Mouse (Mus musculus) hindbrain, embryonic 14.5 days (tissue): Measurements from ENCODE around the gene Cbfa2t2. TPM values are rescaled to one million over a fixed set of nuclear protein-coding genes. Genes with fewer than 3 reads are reported as not detected.

Experiments used
- ATAC-seq: fragments of 200-750 bp; cut with Nextera tagmentation; 2 replicates; pipeline ENCODE4 v1.8.0; 2017; ENCODE audit warnings: moderate number of reproducible peaks, mild to moderate bottlenecking, moderate TSS enrichment, moderate library complexity; ENCODE audit not compliant: low FRiP score
- DNase-seq: peaks from one replicate; pipeline ENCODE4 v3.0.0-alpha.2; 2015; ENCODE audit warnings: low spot score
- H3K27ac ChIP-seq: fragments of 300-500 bp; sonication (generic); 2 replicates; pipeline ENCODE4 v1.5.1; 2014; ENCODE audit warnings: mild to moderate bottlenecking, moderate library complexity
- H3K27me3 ChIP-seq: fragments of 300-500 bp; sonication (generic); 2 replicates; pipeline ENCODE4 v1.6.1; 2014; ENCODE audit warnings: mild to moderate bottlenecking, low read length, mixed read lengths; ENCODE audit not compliant: control insufficient read depth, insufficient read depth
- H3K36me3 ChIP-seq: fragments of 300-500 bp; sonication (generic); replicated peaks from 2 replicates; pipeline ENCODE4 v1.6.1; 2014; ENCODE audit not compliant: control insufficient read depth, insufficient read depth
- H3K4me1 ChIP-seq: fragments of 300-500 bp; sonication (generic); replicated peaks from 2 replicates; pipeline ENCODE4 v1.6.1; 2014; ENCODE audit warnings: antibody characterized with exemption, low read length, mixed read lengths; ENCODE audit not compliant: control insufficient read depth, insufficient read depth
- H3K4me2 ChIP-seq: fragments of 300-500 bp; sonication (generic); replicated peaks from 2 replicates; pipeline ENCODE4 v1.6.1; 2014; ENCODE audit warnings: mild to moderate bottlenecking, moderate library complexity
- H3K4me3 ChIP-seq: fragments of 300-500 bp; sonication (generic); replicated peaks from 2 replicates; pipeline ENCODE4 v1.5.1; 2014; ENCODE audit warnings: mild to moderate bottlenecking, low read length
- H3K9ac ChIP-seq: fragments of 300-500 bp; sonication (generic); 2 replicates; pipeline ENCODE4 v1.6.1; 2014
- H3K9me3 ChIP-seq: fragments of 300-500 bp; sonication (generic); 2 replicates; pipeline ENCODE4 v1.6.1; 2016; ENCODE audit warnings: low read length; ENCODE audit not compliant: control insufficient read depth
- WGBS: fragments of 180-500 bp; shearing (Covaris S2); extraction: QIAGEN DNeasy Blood & Tissue Kit; methylation state at CpG from one replicate; pipeline ENCODE4 v1.1.7; 2014; 5-methylcytosine and 5-hydroxymethylcytosine counted together
- polyA plus RNA-seq: library from polyadenylated mRNA; unstranded; fragments of >200 nt; fragmentation: Nextera tagmentation; extraction: Ambion mirVana; gene quantifications from 2 replicates; pipeline ENCODE4 v1.2.1, GENCODE M21; 2014

The Cbfa2t2 gene
- polyA plus RNA-seq, 1 experiment from 2014 or later = 48.0 TPM

- ATAC-seq (no peak), DNase-seq (no peak)
- H3K9ac ChIP-seq = no peak overlapping the region
- no peak overlapping the region for H3K27ac ChIP-seq
- H3K9me3 ChIP-seq = no peaks in the 10 kb centered on the region
- 0 out of 2 replicates have a peak, but pooled peaks cover 9% of the 10 kb centered on the region for H3K27me3 ChIP-seq
- WGBS = 80% methylated on average over 2 of the region's 2 CpGs
- H3K4me3 ChIP-seq = no peak overlapping the region
- H3K4me2 ChIP-seq = no peak overlapping the region
- no peaks in the 10 kb centered on the region for H3K36me3 ChIP-seq
- peaks cover 22% of the 10 kb centered on the region for H3K4me1 ChIP-seq
Observed at GRCm38 (mm10) chr2:154550937-154551336, 114.7 kb downstream of the Cbfa2t2 start.

- Histone ChIP-seq H3K36me3 (no peaks in the 10 kb centered on the region), H3K4me3 (no peak within 1 kb of the TSS), H3K9ac (0 out of 2 replicates have a peak within 1 kb of the TSS, but pooled peaks have one; percentile 10)
Observed at GRCm38 (mm10) chr2:154551476-154551875, 115.2 kb downstream of the Cbfa2t2 start, which contains the start of gene Actl10. Gene Actl10 (plus strand): TSS chr2:154551776.

GRCm38 (mm10) chr2:154551927-154552326 lies 115.6 kb downstream of the Cbfa2t2 start:
- peak overlapping the region; percentile 27 for H3K4me2 ChIP-seq
- no peak overlapping the region for H3K27ac ChIP-seq
- H3K27me3 ChIP-seq = 0 out of 2 replicates have a peak, but pooled peaks cover 9% of the 10 kb centered on the region
- ATAC-seq (peak; percentile 29), DNase-seq (no peak)
- H3K4me3 ChIP-seq = no peak overlapping the region
- H3K36me3 ChIP-seq = no peaks in the 10 kb centered on the region
- peaks cover 23% of the 10 kb centered on the region for H3K4me1 ChIP-seq
- no peaks in the 10 kb centered on the region for H3K9me3 ChIP-seq
- H3K9ac ChIP-seq = no peak overlapping the region
- 35% methylated on average over 21 of the region's 21 CpGs for WGBS

More at GRCm38 (mm10) chr2:154551476-154551875, 115.2 kb downstream of the Cbfa2t2 start, which contains the start of gene Actl10:
- peak within 1 kb of the TSS; percentile 27 for H3K4me2 ChIP-seq
- no peak for DNase-seq
- H3K27ac ChIP-seq = no peak within 1 kb of the TSS
- H3K27me3 ChIP-seq = 0 out of 2 replicates have a peak, but pooled peaks cover 9% of the 10 kb centered on the region
- H3K4me1 ChIP-seq = peaks cover 22% of the 10 kb centered on the region
- H3K9me3 ChIP-seq = no peaks in the 10 kb centered on the region
- no peak for ATAC-seq
- WGBS = 87% methylated on average over 4 of the region's 4 CpGs

- Histone ChIP-seq H3K36me3 (no peaks in the 10 kb centered on the region), H3K4me3 (no peak overlapping the region), H3K27me3 (0 out of 2 replicates have a peak, but pooled peaks cover 9% of the 10 kb centered on the region), H3K9ac (0 out of 2 replicates have a peak overlapping the region, but pooled peaks have one; percentile 10), H3K27ac (no peak overlapping the region), H3K9me3 (no peaks in the 10 kb centered on the region), H3K4me1 (peaks cover 26% of the 10 kb centered on the region), H3K4me2 (peak overlapping the region; percentile 27)
- WGBS = 19% methylated on average over 27 of the region's 27 CpGs
- DNase-seq (peak; percentile 69), ATAC-seq (peak; percentile 56)
Observed at GRCm38 (mm10) chr2:154552424-154552907, 116.2 kb downstream of the Cbfa2t2 start.

- Histone ChIP-seq H3K9me3 (no peaks in the 10 kb centered on the region), H3K4me3 (no peak overlapping the region), H3K27me3 (0 out of 2 replicates have a peak, but pooled peaks cover 6% of the 10 kb centered on the region), H3K4me2 (no peak overlapping the region), H3K4me1 (peaks cover 31% of the 10 kb centered on the region), H3K36me3 (no peaks in the 10 kb centered on the region), H3K9ac (no peak overlapping the region), H3K27ac (no peak overlapping the region)
- ATAC-seq = no peak
- no peak for DNase-seq
- WGBS = 68% methylated on average over 6 of the region's 6 CpGs
Observed at GRCm38 (mm10) chr2:154555235-154555634, 119.0 kb downstream of the Cbfa2t2 start.

- no peak overlapping the region for H3K27ac ChIP-seq
Observed at GRCm38 (mm10) chr2:154557184-154557832, 121.0 kb downstream of the Cbfa2t2 start.

GRCm38 (mm10) chr2:154558264-154559039 lies 122.2 kb downstream of the Cbfa2t2 start, which contains the start of gene Necab3:
Gene Necab3 (minus strand): TSS chr2:154558890.
- ATAC-seq = peak; percentile 65; the same call in 1 of the 2 replicates
- peaks cover 20% of the 10 kb centered on the region for H3K4me1 ChIP-seq
- H3K4me3 ChIP-seq = peak within 1 kb of the TSS; percentile 38
- H3K27ac ChIP-seq = peak within 1 kb of the TSS; percentile 23
- H3K27me3 ChIP-seq = no peaks in the 10 kb centered on the region
- H3K9me3 ChIP-seq = no peaks in the 10 kb centered on the region
- peak within 1 kb of the TSS; percentile 65 for H3K9ac ChIP-seq
- peaks cover 8% of the 10 kb centered on the region for H3K36me3 ChIP-seq
- 5% methylated on average over 34 of the region's 34 CpGs for WGBS
- no peak for DNase-seq
- peak within 1 kb of the TSS; percentile 79 for H3K4me2 ChIP-seq

More at GRCm38 (mm10) chr2:154557184-154557832, 121.0 kb downstream of the Cbfa2t2 start:
- Histone ChIP-seq H3K9me3 (no peaks in the 10 kb centered on the region), H3K4me1 (peaks cover 24% of the 10 kb centered on the region), H3K9ac (peak overlapping the region; percentile 29; the same call in 1 of the 2 replicates), H3K4me2 (peak overlapping the region; percentile 79), H3K36me3 (no peaks in the 10 kb centered on the region; the same call in 1 of the 2 replicates), H3K27me3 (no peaks in the 10 kb centered on the region), H3K4me3 (no peak overlapping the region)
- ATAC-seq (no peak), DNase-seq (no peak)
- WGBS = 51% methylated on average over 5 of the region's 5 CpGs

GRCm38 (mm10) chr2:154563612-154564170 lies 127.4 kb downstream of the Cbfa2t2 start:
- 91% methylated on average over 22 of the region's 22 CpGs for WGBS
- Histone ChIP-seq H3K9me3 (no peaks in the 10 kb centered on the region), H3K4me3 (no peak overlapping the region), H3K4me1 (peaks cover 8% of the 10 kb centered on the region; the same call in 1 of the 2 replicates), H3K4me2 (no peak overlapping the region), H3K9ac (no peak overlapping the region), H3K27me3 (no peaks in the 10 kb centered on the region), H3K27ac (no peak overlapping the region), H3K36me3 (peaks cover 9% of the 10 kb centered on the region)
- ATAC-seq (no peak), DNase-seq (no peak)
